Mouse (Mus musculus) midbrain, embryonic 16.5 days (tissue): ENCODE measurements around the gene Zfp827. TPM values are rescaled to one million over a fixed set of nuclear protein-coding genes. Genes with fewer than 3 reads are reported as not detected.

Source experiments
- ATAC-seq: fragments of 200-750 bp; cut with Nextera tagmentation; 2 replicates; pipeline ENCODE4 v1.8.0; 2017; ENCODE audit warnings: moderate TSS enrichment
- H3K27ac ChIP-seq: fragments of 300-500 bp; sonication (generic); 2 replicates; pipeline ENCODE4 v1.5.1; 2014; ENCODE audit warnings: mild to moderate bottlenecking, low read length, mixed read lengths
- H3K27me3 ChIP-seq: fragments of 300-500 bp; sonication (generic); 2 replicates; pipeline ENCODE4 v1.6.1; 2014; ENCODE audit warnings: low read depth, low read length, mixed read lengths; ENCODE audit not compliant: control insufficient read depth, insufficient read depth
- H3K36me3 ChIP-seq: fragments of 300-500 bp; sonication (generic); 2 replicates; pipeline ENCODE4 v1.6.1; 2014; ENCODE audit warnings: mild to moderate bottlenecking, low read length, moderate library complexity, mixed read lengths; ENCODE audit not compliant: control insufficient read depth, insufficient read depth
- H3K4me1 ChIP-seq: fragments of 300-500 bp; sonication (generic); 2 replicates; pipeline ENCODE4 v1.6.1; 2014; ENCODE audit warnings: mild to moderate bottlenecking, low read length, mixed read lengths; ENCODE audit not compliant: control insufficient read depth, insufficient read depth
- H3K4me2 ChIP-seq: fragments of 300-500 bp; sonication (generic); 2 replicates; pipeline ENCODE4 v1.6.1; 2014; ENCODE audit warnings: mild to moderate bottlenecking, low read length, mixed read lengths
- H3K4me3 ChIP-seq: fragments of 300-500 bp; sonication (generic); 2 replicates; pipeline ENCODE4 v1.5.1; 2014; ENCODE audit warnings: low read depth, mild to moderate bottlenecking, low read length, moderate library complexity, mixed read lengths
- H3K9ac ChIP-seq: fragments of 300-500 bp; sonication (generic); 2 replicates; pipeline ENCODE4 v1.6.1; 2014; ENCODE audit warnings: low read depth, low read length, mixed read lengths
- H3K9me3 ChIP-seq: fragments of 300-500 bp; sonication (generic); replicated peaks from 2 replicates; pipeline ENCODE4 v1.6.1; 2014; ENCODE audit warnings: mild to moderate bottlenecking, low read length, mixed read lengths; ENCODE audit not compliant: control insufficient read depth, poor library complexity, severe bottlenecking
- WGBS: fragments of 180-500 bp; shearing (Covaris S2); extraction: QIAGEN DNeasy Blood & Tissue Kit; methylation state at CpG from one replicate; pipeline ENCODE4 v1.1.7; 2014; 5-methylcytosine and 5-hydroxymethylcytosine counted together
- polyA plus RNA-seq: library from polyadenylated mRNA; unstranded; fragments of >200 nt; fragmentation: Nextera tagmentation; extraction: Ambion mirVana; gene quantifications from 2 replicates; pipeline ENCODE4 v1.2.1, GENCODE M21; 2015

The Zfp827 gene
- polyA plus RNA-seq, 1 experiment from 2014 or later, result 11.6 TPM

- H3K4me1 ChIP-seq, result no peaks in the 10 kb centered on the region
- no peak overlapping the region for H3K4me3 ChIP-seq
- 89% methylated on average over 6 of the region's 6 CpGs for WGBS
- no peak overlapping the region for H3K27ac ChIP-seq
- no peaks in the 10 kb centered on the region for H3K9me3 ChIP-seq
- H3K27me3 ChIP-seq, result no peaks in the 10 kb centered on the region
- no peaks in the 10 kb centered on the region for H3K36me3 ChIP-seq
- ATAC-seq, result no peak
- H3K9ac ChIP-seq, result no peak overlapping the region
- H3K4me2 ChIP-seq, result no peak overlapping the region
These were observed 20.3 kb downstream of the Zfp827 start for GRCm38 (mm10) chr8:79048388-79049005.

DNA sequence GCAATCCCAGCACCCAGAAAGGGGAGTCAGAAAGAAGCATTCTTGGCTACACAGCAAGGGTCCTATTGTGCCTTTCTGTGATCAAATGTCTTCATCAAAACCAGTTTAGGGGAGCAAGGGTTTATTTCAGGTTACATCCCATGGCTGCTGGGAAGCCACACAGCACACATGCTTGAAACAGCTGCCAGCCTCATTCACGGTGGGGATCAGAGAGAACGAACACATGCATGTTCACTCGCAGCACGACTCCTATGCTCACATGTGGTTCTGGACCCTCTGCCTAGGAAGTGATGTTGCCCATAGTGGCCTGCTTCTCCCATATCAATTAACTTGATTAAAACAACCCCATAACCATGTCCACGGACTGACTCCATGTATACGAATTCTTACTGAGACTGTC, 26.0 kb downstream of the Zfp827 start:
- 89% methylated on average over 6 of the region's 6 CpGs for WGBS
- no peak overlapping the region for H3K27ac ChIP-seq
- ATAC-seq, result no peak
- H3K4me3 ChIP-seq, result no peak overlapping the region
- no peaks in the 10 kb centered on the region for H3K9me3 ChIP-seq
- H3K27me3 ChIP-seq, result no peaks in the 10 kb centered on the region
- H3K4me1 ChIP-seq, result no peaks in the 10 kb centered on the region
- H3K4me2 ChIP-seq, result no peak overlapping the region
- no peaks in the 10 kb centered on the region for H3K36me3 ChIP-seq
- H3K9ac ChIP-seq, result no peak overlapping the region

GRCm38 (mm10) chr8:79057179-79057578, 28.9 kb downstream of the Zfp827 start:
- H3K27ac ChIP-seq, result no peak overlapping the region
- no peak for ATAC-seq
- no peaks in the 10 kb centered on the region for H3K27me3 ChIP-seq
- peaks cover 14% of the 10 kb centered on the region for H3K36me3 ChIP-seq
- WGBS, result 81% methylated on average over 3 of the region's 3 CpGs
- no peaks in the 10 kb centered on the region for H3K9me3 ChIP-seq
- H3K4me2 ChIP-seq, result no peak overlapping the region
- no peak overlapping the region for H3K9ac ChIP-seq
- no peaks in the 10 kb centered on the region for H3K4me1 ChIP-seq
- no peak overlapping the region for H3K4me3 ChIP-seq

GRCm38 (mm10) chr8:79059361-79059760, 31.1 kb downstream of the Zfp827 start:
- Histone ChIP-seq H3K27ac (no peak overlapping the region), H3K27me3 (no peaks in the 10 kb centered on the region), H3K4me1 (no peaks in the 10 kb centered on the region), H3K4me3 (no peak overlapping the region), H3K4me2 (no peak overlapping the region), H3K9me3 (no peaks in the 10 kb centered on the region), H3K9ac (no peak overlapping the region), H3K36me3 (peaks cover 16% of the 10 kb centered on the region)
- no peak for ATAC-seq
- WGBS, result 86% methylated on average over 4 of the region's 4 CpGs

DNA sequence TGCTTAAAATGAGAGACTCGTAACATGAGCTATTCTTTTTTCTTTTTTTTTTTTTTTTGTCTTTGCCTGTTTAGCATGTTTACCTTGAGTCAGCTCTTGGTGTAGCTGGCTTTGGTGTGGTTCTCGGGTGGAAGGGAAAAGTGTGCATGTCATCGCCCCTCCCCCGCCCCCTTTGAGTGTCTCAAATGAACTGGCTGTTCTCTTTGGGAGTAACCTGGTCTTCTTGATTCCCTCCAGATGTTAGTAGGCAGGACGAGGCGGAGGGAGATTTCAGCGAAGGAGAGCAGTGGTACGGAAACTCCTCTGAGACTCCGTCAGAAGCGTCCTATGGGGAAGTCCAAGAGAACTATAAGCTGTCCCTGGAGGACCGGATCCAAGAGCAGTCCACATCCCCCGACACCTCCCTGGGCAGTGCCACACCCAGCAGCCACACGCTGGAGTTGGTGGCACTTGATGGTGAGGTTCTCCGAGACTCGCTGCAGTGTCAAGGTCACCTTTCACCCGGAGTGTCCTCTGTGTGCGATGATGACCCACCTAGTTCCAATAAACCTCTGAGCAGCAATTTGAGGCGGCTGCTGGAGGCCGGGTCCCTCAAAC, 31.9 kb downstream of the Zfp827 start:
- Histone ChIP-seq H3K9ac (no peak overlapping the region), H3K27me3 (no peaks in the 10 kb centered on the region), H3K4me1 (no peaks in the 10 kb centered on the region), H3K4me3 (no peak overlapping the region), H3K36me3 (peaks cover 16% of the 10 kb centered on the region), H3K27ac (no peak overlapping the region), H3K4me2 (no peak overlapping the region), H3K9me3 (no peaks in the 10 kb centered on the region)
- ATAC-seq, result no peak
- 89% methylated on average over 19 of the region's 19 CpGs for WGBS

DNA sequence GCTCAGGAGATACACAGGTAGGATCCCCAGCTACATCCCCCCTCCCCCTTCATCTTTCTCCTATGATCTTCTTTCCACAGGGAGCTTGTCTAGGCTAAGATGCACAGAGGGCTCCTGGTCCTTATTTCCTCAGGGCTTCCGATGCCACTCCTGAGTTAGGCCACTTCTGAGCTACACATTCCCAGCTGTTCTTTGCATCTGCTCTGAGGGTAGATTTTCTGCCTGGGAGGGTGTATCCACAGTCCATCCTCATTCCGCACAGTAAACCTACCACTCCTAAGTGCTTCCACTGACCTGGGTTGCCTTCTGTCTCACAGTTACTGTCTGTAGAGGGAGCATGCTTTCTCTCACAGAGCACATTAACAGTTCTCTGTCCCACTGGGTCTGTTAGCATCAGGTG, 37.7 kb downstream of the Zfp827 start:
- H3K9ac ChIP-seq, result no peak overlapping the region

DNA sequence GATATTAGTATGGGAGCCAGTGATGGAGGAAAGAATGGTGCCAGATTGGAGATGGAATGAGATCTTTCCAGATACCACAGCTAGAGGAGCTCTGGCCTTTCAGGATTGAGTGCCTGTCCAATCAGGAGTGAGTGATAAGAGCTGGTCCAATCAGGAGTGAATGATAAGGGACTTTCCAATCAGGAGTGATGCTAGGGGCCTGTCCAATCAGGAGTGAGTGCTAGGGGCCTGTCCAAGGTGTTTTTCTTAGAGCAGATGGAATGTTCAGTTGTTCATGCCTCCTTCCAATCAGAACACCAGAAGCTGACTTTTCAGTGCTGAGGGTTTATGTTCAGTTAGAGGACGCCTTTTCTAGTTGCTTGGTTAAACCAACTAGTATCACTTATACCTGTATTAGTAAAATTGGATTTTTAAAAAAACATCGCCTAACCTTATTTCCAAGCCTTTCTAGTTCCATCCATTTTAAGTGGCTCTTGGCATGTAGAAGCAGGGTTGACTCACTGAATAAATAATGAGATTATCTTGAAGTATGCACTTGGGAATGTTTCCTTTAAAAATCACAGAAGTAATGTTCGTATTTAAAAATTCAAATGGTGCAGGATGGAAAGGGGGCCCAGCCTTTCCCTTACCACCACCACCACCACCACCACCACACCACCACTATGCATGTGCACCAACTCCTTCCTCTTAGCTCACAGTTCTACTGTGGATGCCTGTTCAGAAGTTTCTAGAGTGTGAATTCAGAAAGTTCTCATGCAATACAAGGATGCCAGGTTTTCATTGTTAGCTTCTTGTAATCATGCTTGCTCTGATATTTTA, 39.8 kb downstream of the Zfp827 start:
- Histone ChIP-seq H3K27ac (no peak overlapping the region), H3K9ac (no peak overlapping the region), H3K27me3 (no peaks in the 10 kb centered on the region), H3K4me1 (no peaks in the 10 kb centered on the region), H3K9me3 (no peaks in the 10 kb centered on the region), H3K4me3 (no peak overlapping the region), H3K4me2 (no peak overlapping the region), H3K36me3 (peaks cover 3% of the 10 kb centered on the region; the same call in 1 of the 2 replicates)
- WGBS, result 78% methylated on average over 3 of the region's 3 CpGs
- ATAC-seq, result no peak

More for the DNA sequence above, 37.7 kb downstream of the Zfp827 start:
- Histone ChIP-seq H3K27me3 (no peaks in the 10 kb centered on the region), H3K36me3 (peaks cover 13% of the 10 kb centered on the region), H3K9me3 (no peaks in the 10 kb centered on the region), H3K4me1 (no peaks in the 10 kb centered on the region), H3K27ac (no peak overlapping the region), H3K4me3 (no peak overlapping the region), H3K4me2 (no peak overlapping the region)
- WGBS, result 97% methylated on average over 2 of the region's 2 CpGs
- no peak for ATAC-seq

DNA sequence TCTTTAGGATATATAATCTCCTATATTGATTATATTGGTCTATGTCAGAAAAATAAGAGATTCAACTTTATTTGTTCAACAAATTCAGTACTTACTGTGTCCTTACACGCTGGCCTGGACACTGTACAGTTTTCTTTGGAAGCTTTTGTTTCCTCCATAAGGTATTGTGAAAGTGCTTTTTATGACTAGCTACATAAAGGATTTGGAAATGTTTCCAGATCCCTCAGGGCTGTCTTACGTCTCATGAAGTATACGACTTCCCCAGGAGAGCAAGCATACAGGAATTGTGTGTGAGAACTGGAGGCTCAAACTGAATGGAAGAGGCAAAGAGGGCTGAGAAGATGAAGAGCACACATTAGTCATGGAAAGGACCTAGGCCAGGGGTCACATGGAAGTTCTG, 45.1 kb downstream of the Zfp827 start:
- Histone ChIP-seq H3K27ac (no peak overlapping the region), H3K9ac (no peak overlapping the region), H3K4me1 (peaks cover 7% of the 10 kb centered on the region), H3K27me3 (no peaks in the 10 kb centered on the region), H3K4me3 (no peak overlapping the region), H3K36me3 (peaks cover 5% of the 10 kb centered on the region; the same call in 1 of the 2 replicates), H3K4me2 (no peak overlapping the region), H3K9me3 (no peaks in the 10 kb centered on the region)
- 81% methylated on average over 3 of the region's 3 CpGs for WGBS
- no peak for ATAC-seq

DNA sequence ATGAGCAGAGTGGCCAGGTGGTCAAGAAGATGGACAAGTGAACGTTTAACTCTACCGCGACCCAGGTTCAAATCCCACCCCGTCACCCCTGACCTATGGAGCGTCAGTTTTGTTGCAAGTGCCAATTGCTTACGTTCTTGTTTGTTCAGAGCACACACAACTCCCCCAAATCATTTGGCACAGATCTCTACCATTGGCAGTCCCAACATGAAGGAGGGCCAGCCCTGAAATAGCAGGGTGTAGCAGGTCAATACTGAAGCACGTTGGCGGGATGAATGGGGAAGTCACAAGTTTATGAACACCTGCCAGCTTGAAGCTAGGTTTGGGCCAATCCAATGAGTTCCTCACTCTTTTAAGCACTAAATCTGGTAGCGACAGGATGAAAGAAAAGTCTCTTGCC, 46.7 kb downstream of the Zfp827 start:
- no peaks in the 10 kb centered on the region for H3K9me3 ChIP-seq
- H3K4me3 ChIP-seq, result no peak overlapping the region
- no peak overlapping the region for H3K9ac ChIP-seq
- H3K36me3 ChIP-seq, result peaks cover 5% of the 10 kb centered on the region; the same call in 1 of the 2 replicates
- peaks cover 24% of the 10 kb centered on the region for H3K4me1 ChIP-seq
- ATAC-seq, result no peak
- H3K27me3 ChIP-seq, result no peaks in the 10 kb centered on the region
- 90% methylated on average over 9 of the region's 9 CpGs for WGBS
- no peak overlapping the region for H3K4me2 ChIP-seq
- no peak overlapping the region for H3K27ac ChIP-seq
